Mouse (Mus musculus) bone marrow macrophage, adult 2 months (primary cell): Measurements from ENCODE around the gene Crybb2.

ENCODE experiments used
- CTCF ChIP-seq: IDR thresholded peaks from 2 replicates; pipeline ENCODE4 v1.5.1; 2012; ENCODE audit warnings: low read depth, mild to moderate bottlenecking, low read length, moderate library complexity
- POLR2A ChIP-seq: IDR thresholded peaks from 2 replicates; pipeline ENCODE4 v1.6.1; 2012; ENCODE audit warnings: mild to moderate bottlenecking, low read depth, low read length, borderline replicate concordance

DNA sequence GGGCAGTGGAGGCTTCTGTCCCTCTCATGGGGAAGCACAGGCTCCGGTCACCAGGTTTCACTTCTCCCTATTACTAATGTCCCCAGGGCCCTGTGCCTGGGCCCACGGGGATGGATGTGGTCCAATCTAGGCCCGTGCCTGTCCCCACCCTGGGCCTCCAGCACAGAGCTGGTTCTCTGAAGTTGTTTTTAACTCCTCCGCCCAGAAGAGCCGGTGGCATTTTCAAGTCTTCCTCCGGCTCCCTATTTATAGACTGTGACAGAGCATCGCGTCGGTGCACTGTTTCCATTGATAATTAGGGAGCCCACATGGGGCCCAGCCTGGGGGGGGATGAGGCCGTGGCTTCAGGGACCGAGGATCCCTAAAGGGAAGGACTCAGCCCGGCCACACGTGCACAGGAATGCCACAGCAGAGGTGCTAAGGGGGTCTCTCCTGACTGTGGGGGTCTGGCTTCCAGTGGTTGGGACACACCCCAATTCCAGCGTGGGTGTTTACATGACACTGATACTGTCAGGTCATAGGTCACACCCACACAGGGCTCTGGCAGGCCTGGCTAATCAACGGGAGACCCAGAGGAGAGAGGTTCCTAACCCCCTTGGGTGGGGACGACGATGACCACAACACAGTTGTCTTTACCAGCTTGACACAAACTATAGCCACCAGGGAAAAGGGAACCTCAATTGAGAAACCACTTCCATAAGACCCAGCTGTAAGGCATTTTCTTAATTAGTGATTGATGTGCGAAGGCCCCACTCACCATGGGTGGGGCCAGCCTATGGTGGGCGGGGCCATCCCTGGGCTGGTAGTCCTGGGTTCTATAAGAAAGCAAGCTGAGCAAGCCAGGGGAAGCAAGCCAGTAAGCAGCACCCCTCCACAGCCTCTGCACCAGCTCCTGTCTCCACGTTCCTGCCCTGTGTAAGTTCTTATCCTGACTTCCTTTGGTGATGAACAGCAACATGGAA, 44.6 kb upstream of the Crybb2 start:
- no peak for TF ChIP-seq CTCF
- no peak for TF ChIP-seq POLR2A
